Mouse (Mus musculus) cerebellum, adult 11-12 months (tissue): ENCODE results near the gene Gse1.

Experiments
- DNase-seq: peaks from one replicate; pipeline ENCODE4 v3.0.0; 2022

Gene Gse1

GRCm38 (mm10) chr8:120227891-120228591 lies at the start of gene Gse1:
Gene Gse1 (plus strand): TSS chr8:120228456.
- peak; percentile 77 for DNase-seq

DNA sequence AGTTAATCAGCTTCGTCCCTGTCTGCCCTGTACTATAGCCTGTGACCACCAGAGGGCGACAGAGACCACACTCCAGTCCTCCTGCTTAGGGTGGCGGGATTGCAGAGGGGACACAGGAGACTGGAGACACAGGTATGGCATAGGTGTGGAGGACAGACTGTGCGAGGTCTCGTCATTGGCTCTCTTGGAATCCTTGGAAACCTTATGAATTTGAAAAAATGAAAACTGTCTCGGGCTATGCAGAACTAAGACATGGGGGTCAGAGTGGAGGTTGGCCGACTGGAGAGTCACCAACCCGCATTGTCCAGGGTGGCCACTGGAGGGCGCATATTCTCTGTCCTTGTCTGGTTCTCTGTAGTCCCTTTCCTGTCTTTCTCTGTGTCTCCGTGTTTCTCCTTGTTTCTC lies 49.2 kb upstream of the Gse1 start:
- DNase-seq, result peak; percentile 85

DNA sequence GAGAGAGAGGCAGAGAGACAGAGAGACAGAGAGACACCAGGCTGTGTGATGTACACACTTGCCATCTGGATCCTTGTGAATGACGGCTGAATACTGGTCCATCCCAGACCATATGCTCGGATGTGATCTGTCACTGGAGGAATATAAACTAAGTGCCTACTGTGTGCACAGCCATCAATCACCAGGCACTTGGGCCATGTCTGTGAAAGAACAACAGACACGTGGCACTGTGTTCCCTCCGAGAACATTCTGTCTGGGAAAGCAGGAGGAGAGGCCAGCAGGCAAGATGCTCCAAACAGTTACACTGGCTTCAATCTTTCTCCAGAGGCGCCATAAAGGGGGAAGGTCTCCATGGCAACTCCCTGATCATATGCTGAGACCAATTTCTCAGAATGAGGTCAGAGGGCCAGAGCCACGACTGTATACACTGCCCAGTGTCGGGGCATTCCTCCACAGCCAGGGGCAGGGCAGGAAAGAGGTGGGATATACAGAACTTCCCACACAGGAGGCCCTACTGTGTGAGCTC lies 47.7 kb upstream of the Gse1 start:
- no peak for DNase-seq

- no peak for DNase-seq
Observed at GRCm38 (mm10) chr8:120181274-120181673, 47.0 kb upstream of the Gse1 start.

- DNase-seq, result no peak
Observed at GRCm38 (mm10) chr8:120181861-120182414, 46.3 kb upstream of the Gse1 start.

DNA sequence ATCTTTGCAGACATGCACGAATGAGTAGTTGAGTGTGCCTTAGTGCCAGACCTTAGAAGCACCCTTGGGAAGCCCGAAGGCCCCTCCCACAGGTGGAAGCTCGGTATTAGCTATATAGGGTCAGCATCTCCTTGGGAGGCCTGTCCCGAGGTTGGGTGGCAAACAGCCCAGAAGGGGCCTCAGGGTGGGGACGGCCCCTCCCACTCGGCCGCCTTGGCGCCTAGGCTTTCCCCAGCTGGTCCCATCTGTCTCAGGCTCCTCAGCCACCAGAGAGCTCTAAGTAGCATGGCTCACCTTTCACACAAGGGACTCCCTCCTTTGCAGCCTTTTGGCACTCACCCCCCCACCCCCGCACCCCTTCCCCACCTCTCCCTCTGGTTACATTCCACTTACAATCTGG lies 43.9 kb upstream of the Gse1 start:
- DNase-seq, result no peak

GRCm38 (mm10) chr8:120184850-120185792 lies 43.1 kb upstream of the Gse1 start:
- no peak for DNase-seq

GRCm38 (mm10) chr8:120186454-120186853 lies 41.8 kb upstream of the Gse1 start:
- DNase-seq, result no peak

DNA sequence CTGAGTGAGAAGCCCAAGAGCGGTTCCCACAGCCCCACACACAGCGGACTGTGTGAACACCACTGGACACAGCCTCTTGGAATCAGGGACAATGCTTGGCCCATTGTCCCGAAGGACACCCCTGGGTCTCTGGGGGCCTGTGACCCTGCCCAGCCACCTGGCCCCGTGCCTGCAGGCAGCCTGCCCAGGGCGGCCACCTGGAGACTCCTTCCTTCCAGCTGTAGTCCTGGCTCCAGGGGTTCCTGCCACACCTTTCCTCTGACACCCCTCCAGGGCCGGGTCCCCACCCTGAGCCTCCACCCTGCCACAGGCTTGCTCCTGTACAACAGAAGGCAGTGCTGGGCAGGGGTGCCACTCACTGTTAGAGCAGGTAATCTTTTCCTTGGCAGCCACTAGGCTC lies 39.7 kb upstream of the Gse1 start:
- DNase-seq, result peak; percentile 59

DNA sequence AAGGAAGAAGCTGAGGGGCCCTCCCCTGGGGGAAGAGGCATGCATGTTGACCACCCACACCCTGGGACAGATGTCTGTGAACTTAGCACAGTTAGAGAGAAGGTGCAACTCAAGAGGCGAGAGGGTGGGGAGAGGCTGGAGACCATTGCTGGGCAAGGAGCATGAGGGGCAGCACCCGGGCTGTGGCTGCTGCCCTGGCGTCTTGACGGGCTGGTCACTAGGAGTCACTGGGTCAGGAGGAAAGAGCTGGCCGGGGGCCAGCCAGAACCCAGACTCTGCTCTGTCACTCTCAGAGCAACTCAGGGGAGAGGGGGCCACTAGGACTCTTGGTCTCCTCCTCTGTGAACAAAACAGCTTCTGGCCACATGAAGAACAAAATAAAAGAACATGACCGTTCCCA lies 38.8 kb upstream of the Gse1 start:
- no peak for DNase-seq

DNA sequence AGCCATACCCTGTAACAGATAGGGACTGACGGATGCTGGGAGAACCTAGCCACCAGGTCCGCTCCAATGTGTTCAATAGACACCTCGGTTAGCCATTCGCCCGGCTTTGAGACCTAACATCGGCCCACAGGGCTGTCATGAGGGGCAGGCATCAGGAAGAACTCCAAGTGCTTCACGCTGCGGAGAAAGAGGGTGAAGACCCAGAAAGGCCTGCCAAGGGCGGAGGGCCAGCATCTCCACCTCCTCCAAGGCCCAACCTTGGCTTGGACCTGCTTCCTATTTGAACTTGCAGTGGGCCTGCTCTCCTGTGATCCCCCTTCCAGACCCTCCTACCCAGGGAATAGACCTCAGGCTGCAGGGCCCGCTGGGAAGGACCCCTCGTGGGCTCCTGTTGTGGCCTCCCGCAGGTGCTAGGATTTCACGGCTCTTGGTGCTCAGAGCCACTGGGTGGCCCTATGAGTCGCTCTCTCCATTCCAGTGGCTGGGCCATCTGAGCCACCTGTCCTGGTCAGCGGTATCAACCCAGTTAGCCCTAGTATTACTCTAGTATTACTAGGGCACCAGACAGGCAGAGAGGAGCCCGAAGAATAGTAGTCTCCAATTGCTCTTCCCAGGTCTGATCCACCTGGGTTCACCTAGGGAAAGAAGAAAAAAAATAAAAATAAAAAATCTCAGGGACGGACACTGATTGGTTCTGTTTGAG lies 38.0 kb upstream of the Gse1 start:
- peak; percentile 67 for DNase-seq

- peak; percentile 92 for DNase-seq
Observed at GRCm38 (mm10) chr8:120190810-120191413, 37.3 kb upstream of the Gse1 start.

- no peak for DNase-seq
Observed at GRCm38 (mm10) chr8:120191633-120192032, 36.6 kb upstream of the Gse1 start.

DNA sequence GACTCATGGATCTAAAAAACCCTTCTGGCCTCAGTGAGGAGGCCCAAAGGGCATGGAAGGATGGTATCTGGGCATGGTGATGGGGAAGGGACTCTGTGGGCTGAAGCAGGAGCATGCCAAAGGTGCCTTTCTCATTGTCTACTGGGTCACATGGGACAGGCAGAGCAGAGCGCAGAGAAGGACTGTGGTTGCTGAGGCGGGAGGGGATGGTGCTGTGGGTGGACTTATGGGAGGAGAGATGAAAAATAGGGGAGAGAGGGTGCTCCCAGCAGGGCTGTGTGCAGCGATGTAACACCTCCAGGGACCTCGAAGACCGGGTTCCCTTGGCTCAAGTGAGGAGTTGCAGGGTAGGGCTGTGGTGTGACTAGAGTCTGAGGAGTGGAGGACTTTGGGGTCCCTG lies 36.1 kb upstream of the Gse1 start:
- DNase-seq, result no peak

GRCm38 (mm10) chr8:120201351-120201750 lies 26.9 kb upstream of the Gse1 start:
- DNase-seq, result no peak

DNA sequence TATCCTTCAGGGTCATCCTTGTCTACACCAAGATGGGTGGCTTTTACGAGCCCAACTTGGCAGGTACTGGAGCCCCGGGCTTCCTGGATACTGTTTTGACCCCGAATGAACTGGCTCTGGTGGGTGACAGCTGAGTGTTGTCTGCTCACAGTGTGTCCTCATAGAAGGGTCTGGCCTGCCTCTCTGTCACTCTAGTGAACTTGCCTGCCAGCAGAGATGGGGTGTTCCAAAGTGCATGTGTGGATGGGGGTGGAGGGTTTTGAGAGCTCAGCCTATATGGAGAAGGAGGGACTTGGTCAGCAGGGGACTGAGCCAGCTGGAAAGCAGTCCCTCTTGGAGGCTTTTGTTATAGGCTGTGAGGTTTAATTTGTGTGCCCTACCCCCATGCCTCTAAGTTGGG lies 25.7 kb upstream of the Gse1 start:
- DNase-seq, result no peak

DNA sequence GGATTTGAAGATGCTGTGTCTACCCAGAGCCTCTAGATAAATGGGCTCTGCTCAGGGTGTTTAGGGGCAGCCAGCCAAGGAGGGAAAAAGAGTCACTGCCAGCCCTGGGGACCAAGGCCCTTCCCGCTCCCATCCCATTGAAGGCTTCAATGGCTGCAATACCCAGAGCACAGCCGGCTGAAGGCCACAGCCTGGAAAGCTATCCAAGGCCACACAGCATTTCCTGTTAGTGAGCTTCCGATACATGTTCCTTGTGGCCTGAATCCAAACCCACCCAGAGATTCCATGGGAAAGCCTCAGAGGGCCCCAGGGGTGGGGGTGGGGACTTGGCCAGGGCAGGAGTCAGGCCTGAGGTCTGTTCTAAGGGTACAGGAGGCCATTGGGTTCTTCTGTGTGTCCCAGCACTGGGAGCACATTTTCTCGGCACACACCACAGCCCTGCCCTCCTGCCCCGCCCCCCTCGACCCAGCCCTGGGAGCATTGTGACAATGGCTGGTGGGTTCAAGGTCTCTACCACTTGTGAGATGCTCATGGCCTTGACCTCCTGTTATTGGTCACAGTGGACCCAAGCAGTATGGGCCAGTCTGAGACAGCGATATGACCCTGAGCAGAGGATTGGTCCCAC lies 23.4 kb upstream of the Gse1 start:
- DNase-seq, result no peak

- DNase-seq, result no peak
Observed at GRCm38 (mm10) chr8:120205916-120206315, 22.3 kb upstream of the Gse1 start.

DNA sequence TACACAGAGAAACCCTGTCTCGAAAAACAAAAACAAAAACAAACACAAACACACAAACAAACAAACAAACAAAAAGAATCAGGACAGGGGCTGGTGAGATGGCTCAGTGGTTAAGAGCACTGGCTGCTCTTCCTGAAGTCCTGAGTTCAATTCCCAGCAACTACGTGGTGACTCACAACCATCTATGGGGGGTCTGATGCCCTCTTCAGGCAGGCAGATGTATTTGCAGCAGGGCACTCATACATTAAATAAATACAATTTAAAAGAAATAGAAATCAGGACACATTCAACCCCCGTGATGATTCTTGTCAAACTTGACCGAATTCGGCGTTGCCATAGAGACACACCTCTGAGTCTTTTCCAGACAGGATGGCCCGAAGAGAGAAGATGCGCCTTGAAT lies 20.9 kb upstream of the Gse1 start:
- DNase-seq, result no peak

DNA sequence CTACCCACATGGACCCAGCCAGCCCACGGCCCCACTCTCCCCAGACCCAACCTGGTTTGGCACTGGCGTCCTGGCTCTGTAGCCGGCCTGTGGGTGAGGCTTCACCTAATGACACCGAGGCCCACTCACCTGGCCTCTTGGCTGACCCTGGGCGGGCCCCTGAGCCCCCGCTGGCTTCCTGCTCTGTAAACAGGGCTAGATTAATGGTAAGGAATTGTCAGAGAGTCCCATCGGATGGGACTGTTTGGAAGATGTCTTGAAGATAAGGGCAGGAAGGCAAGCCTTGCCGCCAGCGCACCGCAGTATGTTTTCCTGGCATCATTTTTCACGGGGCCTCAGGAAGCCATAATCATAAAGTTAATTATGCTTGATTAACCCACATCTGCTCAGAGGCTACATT lies 20.1 kb upstream of the Gse1 start:
- no peak for DNase-seq

GRCm38 (mm10) chr8:120211345-120211744 lies 16.9 kb upstream of the Gse1 start:
- DNase-seq, result no peak

GRCm38 (mm10) chr8:120212596-120212995 lies 15.7 kb upstream of the Gse1 start:
- no peak for DNase-seq
